Mouse (Mus musculus) frontal cortex, postnatal 10 days (tissue): ENCODE measurements at regions not wholly inside any gene's neighbourhood (a gene's known extent, or its start where the extent isn't known, plus 50 kb on each side); places are given as distances from the start of the nearest gene placed in this dataset.
A peak's percentile ranks its signal among the peaks of the same experiment; 100 is the strongest.

Source experiments
- DNase-seq, 2 experiments: peaks; one replicate each; pipeline ENCODE4 v3.0.0; 2022; ENCODE audit warnings: low spot score in 2 of 2, mixed read lengths in 1 of 2

DNA sequence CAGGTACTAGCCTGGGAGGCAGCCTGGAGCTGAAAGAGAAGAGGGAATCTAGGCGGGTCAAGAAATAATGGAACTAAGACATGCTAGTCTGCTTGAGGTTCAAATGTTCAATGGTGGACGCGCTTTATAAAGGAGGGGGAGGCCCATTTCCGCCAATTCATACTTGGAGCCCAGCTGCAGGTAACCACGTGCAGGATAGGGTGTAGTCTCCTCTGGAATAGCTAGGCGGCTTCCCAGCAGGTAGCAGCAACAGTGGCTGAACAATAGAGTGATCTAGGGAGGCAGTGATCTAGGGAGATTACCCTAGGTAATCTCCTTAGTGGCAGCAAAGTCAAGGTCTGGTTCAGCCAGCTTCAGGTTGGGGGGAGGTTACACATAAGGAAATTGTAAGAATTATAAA lies 134.6 kb downstream of the Sh2d4b start:
- no peak for DNase-seq

DNA sequence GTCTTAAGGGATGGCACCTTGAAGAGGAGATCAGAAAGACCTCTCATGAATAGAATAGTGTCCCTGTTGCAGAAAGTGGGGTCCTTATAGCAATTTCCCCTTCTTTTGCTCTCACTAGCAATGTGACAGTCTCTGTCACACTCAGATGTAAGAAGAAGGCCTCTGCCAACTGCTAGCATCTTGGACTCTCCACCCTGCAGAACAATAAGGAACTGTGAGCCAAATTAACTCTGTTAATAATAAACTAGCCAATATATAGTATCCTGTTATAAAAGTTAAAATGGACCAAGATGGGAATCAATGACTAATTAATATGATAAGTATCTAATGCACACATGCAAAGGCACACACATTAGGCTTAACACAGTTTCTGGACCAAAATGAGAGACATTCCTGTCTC lies 152.5 kb downstream of the Sh2d4b start:
- DNase-seq = no peak

DNA sequence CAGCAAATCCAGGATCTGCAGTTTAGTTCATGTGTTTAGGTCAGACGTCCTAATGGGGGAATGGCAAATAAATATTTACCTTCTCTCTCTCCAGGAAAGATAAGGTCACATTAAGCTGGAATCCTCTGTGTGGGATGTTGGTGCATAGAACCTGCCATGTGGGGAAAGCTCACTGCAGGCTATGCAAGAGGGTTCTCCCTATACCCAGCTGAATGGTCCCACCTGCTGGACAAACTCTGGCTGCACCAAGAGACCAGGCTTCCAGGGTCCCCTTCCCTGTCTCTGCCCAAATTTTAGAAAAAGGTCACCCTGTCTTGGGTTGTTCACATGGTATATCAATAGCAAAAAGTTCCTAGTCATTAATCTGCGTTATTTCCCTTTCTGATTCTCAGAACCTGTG lies 161.2 kb downstream of the Sh2d4b start:
- peak in 1 of 2 experiments; percentile 18 for DNase-seq

DNA sequence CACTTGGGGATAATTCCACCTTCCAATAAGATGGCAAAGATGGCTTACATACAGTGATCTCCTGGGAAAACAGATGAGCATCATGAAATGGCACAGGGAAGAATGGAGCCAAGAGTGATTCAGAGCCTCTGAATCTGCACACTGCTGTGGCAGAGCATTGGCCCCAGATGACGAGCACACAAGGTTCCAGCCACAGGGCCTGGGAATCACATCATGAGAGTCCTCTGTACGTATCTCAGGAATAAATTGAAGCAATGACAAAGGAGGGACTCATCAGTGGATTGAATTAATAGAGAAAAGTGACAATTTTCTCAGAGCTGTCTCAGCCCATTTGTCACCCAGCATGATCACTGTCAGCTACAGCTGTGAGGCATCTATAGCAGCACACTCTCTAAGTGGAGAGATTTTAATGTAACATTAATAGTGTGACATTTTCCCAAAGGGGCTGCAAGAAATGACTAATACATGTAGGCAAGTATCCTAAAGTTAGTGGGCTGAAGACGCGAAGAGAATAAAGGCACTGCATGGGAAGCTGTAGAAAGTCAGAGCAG lies 184.0 kb downstream of the Sh2d4b start:
- no peak for DNase-seq

DNA sequence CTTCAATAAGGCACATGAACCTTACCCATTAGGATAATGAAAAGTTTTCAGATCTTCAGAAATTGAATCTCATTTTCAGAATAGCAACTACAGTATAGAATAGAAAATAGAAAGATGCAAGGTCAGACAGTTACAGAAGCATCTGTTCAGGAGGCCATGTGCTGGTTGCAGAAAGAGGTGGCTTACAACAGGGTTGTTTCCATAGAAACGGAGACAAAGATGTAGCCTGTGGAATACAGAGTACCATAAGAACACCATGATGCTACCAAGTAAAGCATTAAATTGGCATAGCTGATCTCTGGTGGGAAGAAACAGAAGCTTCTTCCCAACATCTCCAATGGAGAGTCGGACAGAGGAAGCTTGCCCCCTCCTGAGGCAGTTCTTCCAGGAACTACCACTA lies 185.6 kb downstream of the Sh2d4b start:
- DNase-seq = no peak

DNA sequence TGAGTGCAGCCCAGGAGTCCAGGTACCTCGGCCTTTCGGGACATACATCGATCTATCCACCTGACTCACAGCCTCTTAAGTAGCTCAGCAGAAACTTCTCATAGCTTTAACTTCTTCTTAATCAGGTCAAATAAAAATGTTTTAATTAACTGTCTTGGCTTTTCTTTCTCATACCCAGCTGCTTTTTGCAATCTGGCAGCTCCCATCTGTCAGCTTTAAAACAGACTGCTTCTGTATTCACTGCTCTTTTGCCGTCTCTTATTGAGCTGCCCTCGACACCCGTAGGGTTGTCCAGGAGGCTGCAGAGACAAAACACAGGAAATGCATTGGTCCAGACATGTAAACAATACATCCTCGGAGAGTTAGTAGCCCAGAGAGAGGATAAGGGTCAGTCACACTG lies 189.6 kb downstream of the Sh2d4b start:
- DNase-seq = no peak

DNA sequence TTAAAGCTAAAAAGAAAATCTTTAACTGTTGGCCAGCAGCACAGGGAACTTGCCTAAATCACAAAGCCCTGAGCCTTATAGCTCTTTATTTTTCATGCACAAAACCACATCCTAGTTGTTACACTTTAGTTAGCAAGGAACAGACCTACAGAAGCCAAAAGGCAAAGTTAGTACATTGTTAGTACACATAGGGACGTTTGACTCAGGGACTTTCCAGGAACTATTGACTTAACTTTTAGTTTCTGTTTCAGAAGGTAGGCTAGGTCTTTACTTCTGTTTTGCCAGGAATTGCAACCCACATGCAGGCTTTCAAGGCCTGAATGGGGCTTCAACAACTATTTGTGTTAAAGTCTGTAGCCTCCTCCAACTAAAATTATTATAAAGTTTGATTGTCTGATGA lies 211.4 kb downstream of the Sh2d4b start:
- no peak for DNase-seq

DNA sequence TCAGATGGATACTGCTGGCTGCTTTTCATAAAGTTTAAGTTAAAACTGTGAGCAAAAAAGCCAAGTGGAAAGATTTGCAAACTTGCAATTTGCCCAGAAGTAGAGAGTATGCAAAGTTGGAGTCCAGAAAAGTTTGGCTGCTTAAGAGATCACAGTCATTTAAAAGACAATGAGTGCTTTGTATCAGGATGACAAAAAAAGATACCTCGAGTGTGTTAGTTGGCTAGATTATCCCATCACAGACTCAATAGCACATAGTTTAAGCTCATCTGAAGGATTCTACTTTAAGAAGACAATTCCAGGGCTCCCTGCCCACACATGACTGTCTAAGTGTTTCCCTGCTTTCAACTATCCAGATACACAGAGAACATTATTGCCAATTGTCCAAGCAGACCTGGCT lies 239.5 kb downstream of the Sh2d4b start:
- DNase-seq = no peak
